Mouse (Mus musculus) liver, embryonic 14.5 days (tissue): ENCODE data around the gene Ppp2r5c.

ENCODE experiments used
- CTCF ChIP-seq: IDR thresholded peaks from 2 replicates; pipeline ENCODE4 v1.5.1; 2016; ENCODE audit warnings: antibody characterized with exemption, low read depth, control low read depth
- EP300 ChIP-seq: IDR thresholded peaks from 2 replicates; pipeline ENCODE4 v1.6.1; 2016; ENCODE audit warnings: antibody characterized with exemption, low read depth

- TF ChIP-seq CTCF (no peak), EP300 (no peak)
Measured at GRCm38 (mm10) chr12:110442238-110442637, 4.7 kb upstream of the Ppp2r5c start.
